Mouse (Mus musculus) hindbrain, embryonic 10.5 days (tissue): Measurements from ENCODE around the gene Neurod6. TPM values are rescaled to one million over a fixed set of nuclear protein-coding genes. Genes with fewer than 3 reads are reported as not detected.

Experiments used
- polyA plus RNA-seq: library from polyadenylated mRNA; unstranded; fragments of >200 nt; fragmentation: Nextera tagmentation; extraction: Ambion mirVana; gene quantifications from 2 replicates; pipeline ENCODE4 v1.2.1, GENCODE M21; 2016

Gene Neurod6
- polyA plus RNA-seq, 1 experiment from 2014 or later, result 0.07 TPM

Other genes with a start within 250 kb of the Neurod6 start
- 31.4 and 32.4 TPM in 2 replicates for gene Adcyap1r1, start 229.3 kb downstream of the Neurod6 start, polyA plus RNA-seq
- gene Itprid1, start 155.6 kb upstream of the Neurod6 start, polyA plus RNA-seq, result 0.07 and 0.15 TPM in 2 replicates